Mouse (Mus musculus) hindbrain, embryonic 14.5 days (tissue): Measurements from ENCODE around the gene Mst1. TPM values are rescaled to one million over a fixed set of nuclear protein-coding genes. Genes with fewer than 3 reads are reported as not detected.
A peak's percentile ranks its signal among the peaks of the same experiment; 100 is the strongest.

Source experiments
- ATAC-seq: fragments of 200-750 bp; cut with Nextera tagmentation; 2 replicates; pipeline ENCODE4 v1.8.0; 2017; ENCODE audit warnings: moderate number of reproducible peaks, mild to moderate bottlenecking, moderate TSS enrichment, moderate library complexity; ENCODE audit not compliant: low FRiP score
- DNase-seq: peaks from one replicate; pipeline ENCODE4 v3.0.0-alpha.2; 2015; ENCODE audit warnings: low spot score
- H3K27ac ChIP-seq: fragments of 300-500 bp; sonication (generic); 2 replicates; pipeline ENCODE4 v1.5.1; 2014; ENCODE audit warnings: mild to moderate bottlenecking, moderate library complexity
- H3K27me3 ChIP-seq: fragments of 300-500 bp; sonication (generic); 2 replicates; pipeline ENCODE4 v1.6.1; 2014; ENCODE audit warnings: mild to moderate bottlenecking, low read length, mixed read lengths; ENCODE audit not compliant: control insufficient read depth, insufficient read depth
- H3K36me3 ChIP-seq: fragments of 300-500 bp; sonication (generic); replicated peaks from 2 replicates; pipeline ENCODE4 v1.6.1; 2014; ENCODE audit not compliant: control insufficient read depth, insufficient read depth
- H3K4me1 ChIP-seq: fragments of 300-500 bp; sonication (generic); replicated peaks from 2 replicates; pipeline ENCODE4 v1.6.1; 2014; ENCODE audit warnings: antibody characterized with exemption, low read length, mixed read lengths; ENCODE audit not compliant: control insufficient read depth, insufficient read depth
- H3K4me2 ChIP-seq: fragments of 300-500 bp; sonication (generic); replicated peaks from 2 replicates; pipeline ENCODE4 v1.6.1; 2014; ENCODE audit warnings: mild to moderate bottlenecking, moderate library complexity
- H3K4me3 ChIP-seq: fragments of 300-500 bp; sonication (generic); replicated peaks from 2 replicates; pipeline ENCODE4 v1.5.1; 2014; ENCODE audit warnings: mild to moderate bottlenecking, low read length
- H3K9ac ChIP-seq: fragments of 300-500 bp; sonication (generic); 2 replicates; pipeline ENCODE4 v1.6.1; 2014
- H3K9me3 ChIP-seq: fragments of 300-500 bp; sonication (generic); 2 replicates; pipeline ENCODE4 v1.6.1; 2016; ENCODE audit warnings: low read length; ENCODE audit not compliant: control insufficient read depth
- WGBS: fragments of 180-500 bp; shearing (Covaris S2); extraction: QIAGEN DNeasy Blood & Tissue Kit; methylation state at CpG from one replicate; pipeline ENCODE4 v1.1.7; 2014; 5-methylcytosine and 5-hydroxymethylcytosine counted together
- polyA plus RNA-seq: library from polyadenylated mRNA; unstranded; fragments of >200 nt; fragmentation: Nextera tagmentation; extraction: Ambion mirVana; gene quantifications from 2 replicates; pipeline ENCODE4 v1.2.1, GENCODE M21; 2014

Gene Mst1
- polyA plus RNA-seq, 1 experiment from 2014 or later, result not detected

DNA sequence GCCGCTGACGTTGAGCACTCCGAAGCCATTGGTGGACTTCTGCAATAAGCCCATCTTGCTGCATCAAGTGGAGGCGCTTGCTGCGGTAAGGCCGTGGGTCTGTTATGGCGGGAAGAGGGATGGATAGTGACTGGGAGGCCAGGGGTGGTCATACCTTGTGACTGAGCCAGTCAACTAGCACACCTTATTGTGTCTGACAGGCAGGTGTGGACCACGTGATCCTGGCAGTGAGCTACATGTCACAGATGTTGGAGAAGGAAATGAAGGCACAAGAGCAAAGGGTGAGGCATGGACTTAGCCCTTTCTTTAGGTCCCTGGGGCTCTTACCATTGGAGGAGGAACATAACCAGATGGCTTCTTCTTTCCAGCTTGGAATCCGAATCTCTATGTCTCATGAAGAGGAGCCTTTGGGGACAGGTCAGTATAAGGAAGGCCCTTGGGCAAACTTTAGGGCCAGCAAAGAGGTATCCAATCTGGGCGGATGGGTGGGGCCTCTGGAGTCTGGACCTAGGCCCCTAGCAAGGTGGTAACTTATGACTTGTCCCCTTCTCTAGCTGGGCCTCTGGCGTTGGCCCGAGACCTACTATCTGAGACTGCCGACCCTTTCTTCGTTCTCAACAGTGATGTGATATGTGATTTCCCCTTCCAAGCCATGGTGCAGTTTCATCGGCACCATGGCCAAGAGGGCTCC lies 30.5 kb upstream of the Mst1 start:
- Histone ChIP-seq H3K4me2 (peak overlapping the region; percentile 80), H3K9ac (peak overlapping the region; percentile 72), H3K27ac (peak overlapping the region; percentile 68), H3K27me3 (no peaks in the 10 kb centered on the region), H3K4me1 (peaks cover 13% of the 10 kb centered on the region), H3K4me3 (peak overlapping the region; percentile 57), H3K36me3 (peaks cover 55% of the 10 kb centered on the region), H3K9me3 (no peaks in the 10 kb centered on the region)
- 47% methylated on average over 15 of the region's 15 CpGs for WGBS
- ATAC-seq (peak; percentile 21; the same call in 1 of the 2 replicates), DNase-seq (peak; percentile 32)

DNA sequence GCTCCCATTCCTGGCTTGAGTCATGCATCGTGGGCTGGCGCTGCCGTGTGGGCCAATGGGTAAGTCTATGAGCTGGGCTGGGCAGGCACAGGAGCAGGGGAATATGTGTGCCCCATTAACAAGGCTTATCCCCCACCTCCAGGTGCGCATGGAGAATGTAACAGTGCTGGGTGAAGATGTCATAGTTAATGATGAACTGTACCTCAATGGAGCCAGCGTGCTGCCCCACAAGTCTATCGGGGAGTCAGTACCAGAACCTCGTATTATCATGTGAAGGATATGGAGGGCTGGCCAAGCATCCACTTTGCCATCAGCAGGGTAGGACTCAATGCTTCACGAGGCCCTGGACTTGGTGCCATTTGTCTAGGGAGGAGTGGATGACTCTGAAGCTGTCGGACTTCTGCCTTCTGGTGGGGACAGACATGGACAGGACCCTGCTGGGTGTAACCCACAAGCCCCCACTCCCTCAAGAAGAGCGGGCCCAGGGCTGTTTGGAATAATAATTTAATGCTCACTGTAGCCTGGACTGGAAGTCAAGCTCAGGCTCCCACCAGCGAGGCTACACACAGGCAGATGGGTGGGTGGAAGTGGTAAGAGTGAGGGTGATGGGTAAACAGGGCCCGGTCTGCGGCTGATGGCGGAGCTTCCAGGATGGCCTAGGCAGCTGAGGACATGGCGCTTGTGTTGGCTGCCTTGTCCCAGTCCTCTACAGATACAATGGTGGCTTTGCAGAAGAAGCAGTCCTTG lies 28.9 kb upstream of the Mst1 start:
- no peak for DNase-seq
- H3K9ac ChIP-seq, result no peak overlapping the region
- H3K36me3 ChIP-seq, result peaks cover 55% of the 10 kb centered on the region
- no peak for ATAC-seq
- H3K4me3 ChIP-seq, result no peak overlapping the region
- H3K4me2 ChIP-seq, result no peak overlapping the region
- H3K9me3 ChIP-seq, result no peaks in the 10 kb centered on the region
- no peak overlapping the region for H3K27ac ChIP-seq
- H3K4me1 ChIP-seq, result peaks cover 13% of the 10 kb centered on the region
- no peaks in the 10 kb centered on the region for H3K27me3 ChIP-seq
- WGBS, result 94% methylated on average over 15 of the region's 15 CpGs

DNA sequence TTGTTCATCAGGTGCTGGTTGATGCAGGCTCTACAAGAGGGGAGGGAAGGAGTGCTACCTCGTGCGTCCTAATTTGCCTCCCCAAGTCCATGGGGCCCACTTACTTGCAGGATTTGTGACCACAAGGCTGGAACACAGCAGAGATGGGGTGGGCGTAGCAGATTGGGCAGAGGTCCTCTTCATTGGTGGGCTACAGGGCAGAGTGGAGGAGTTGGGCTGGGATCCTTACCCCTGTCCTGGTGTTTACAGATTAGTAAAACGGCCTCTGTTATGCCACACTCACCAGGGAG lies 28.4 kb upstream of the Mst1 start:
- no peak overlapping the region for H3K4me3 ChIP-seq
- H3K9me3 ChIP-seq, result no peaks in the 10 kb centered on the region
- H3K36me3 ChIP-seq, result peaks cover 55% of the 10 kb centered on the region
- 84% methylated on average over 4 of the region's 4 CpGs for WGBS
- peaks cover 13% of the 10 kb centered on the region for H3K4me1 ChIP-seq
- ATAC-seq (no peak), DNase-seq (no peak)
- no peaks in the 10 kb centered on the region for H3K27me3 ChIP-seq
- no peak overlapping the region for H3K27ac ChIP-seq
- no peak overlapping the region for H3K4me2 ChIP-seq
- H3K9ac ChIP-seq, result no peak overlapping the region

DNA sequence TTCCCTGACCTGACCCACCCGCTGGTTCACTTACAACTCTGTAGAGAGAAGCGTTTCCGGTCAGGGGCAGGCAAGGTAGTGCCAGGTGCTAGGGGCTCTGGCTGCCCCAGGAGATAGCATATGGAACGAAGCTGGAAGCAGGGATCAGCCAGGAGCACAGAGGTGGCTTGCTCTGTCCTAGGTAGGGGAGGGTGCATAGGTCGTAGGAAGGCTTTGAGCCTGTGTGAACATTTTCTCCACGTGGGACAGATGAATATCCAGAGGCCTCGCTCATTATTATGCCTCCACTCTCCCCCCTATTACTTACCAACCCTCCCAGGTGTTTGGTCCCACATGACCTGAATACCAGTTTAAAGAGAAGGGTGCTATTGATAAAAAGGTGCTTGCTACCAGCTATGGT lies 27.8 kb upstream of the Mst1 start:
- no peak for DNase-seq
- Histone ChIP-seq H3K27me3 (no peaks in the 10 kb centered on the region), H3K4me2 (no peak overlapping the region), H3K4me1 (peaks cover 13% of the 10 kb centered on the region), H3K4me3 (no peak overlapping the region), H3K9me3 (no peaks in the 10 kb centered on the region), H3K9ac (no peak overlapping the region), H3K36me3 (peaks cover 54% of the 10 kb centered on the region), H3K27ac (no peak overlapping the region)
- 82% methylated on average over 7 of the region's 7 CpGs for WGBS
- ATAC-seq, result no peak

DNA sequence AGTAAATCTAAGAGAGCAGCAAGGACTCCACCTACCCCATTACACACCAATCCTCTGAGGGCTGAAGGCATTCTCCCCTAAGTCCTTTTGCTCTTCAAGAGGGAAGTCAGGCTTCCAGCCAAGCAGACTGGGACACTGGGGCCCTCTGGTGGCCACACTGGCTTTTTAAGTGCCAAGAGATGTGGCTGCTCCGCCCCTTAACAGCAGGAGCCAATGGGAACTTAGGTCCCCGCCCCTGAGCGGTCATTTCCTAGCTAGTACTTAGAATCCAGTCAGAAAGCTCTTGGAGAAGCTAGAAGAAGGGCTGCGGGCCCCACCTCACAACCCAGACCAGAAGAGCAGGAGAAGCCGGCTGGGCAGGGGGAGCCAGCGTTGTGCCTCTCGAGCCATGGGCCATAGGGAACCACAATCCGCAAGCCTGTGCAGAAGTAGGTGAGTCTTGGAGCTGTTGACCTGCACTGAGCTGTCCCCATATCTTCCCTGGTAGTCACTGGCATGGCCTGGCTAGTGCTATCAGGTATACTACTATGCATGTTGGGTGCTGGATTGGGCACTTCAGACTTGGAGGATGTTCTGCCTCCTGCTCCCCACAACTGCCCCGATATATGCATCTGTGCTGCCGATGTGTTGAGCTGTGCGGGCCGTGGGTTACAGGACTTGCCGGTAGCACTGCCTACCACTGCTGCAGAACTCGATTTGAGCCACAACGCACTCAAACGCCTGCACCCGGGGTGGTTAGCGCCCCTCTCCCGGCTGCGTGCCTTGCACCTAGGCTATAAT lies 27.2 kb upstream of the Mst1 start, which contains the start of gene Amigo3:
TSS of gene Amigo3 (plus strand) at position 275 of the 780 bp plus-strand sequence.
- no peak within 1 kb of the TSS for H3K9ac ChIP-seq
- ATAC-seq (peak; percentile 21; the same call in 1 of the 2 replicates), DNase-seq (peak; percentile 95)
- no peak within 1 kb of the TSS for H3K27ac ChIP-seq
- no peaks in the 10 kb centered on the region for H3K9me3 ChIP-seq
- no peaks in the 10 kb centered on the region for H3K27me3 ChIP-seq
- 56% methylated on average over 20 of the region's 20 CpGs for WGBS
- peaks cover 60% of the 10 kb centered on the region for H3K36me3 ChIP-seq
- no peak within 1 kb of the TSS for H3K4me3 ChIP-seq
- peak within 1 kb of the TSS; percentile 18; the same call in 1 of the 2 replicates for H3K4me2 ChIP-seq
- peaks cover 13% of the 10 kb centered on the region for H3K4me1 ChIP-seq

DNA sequence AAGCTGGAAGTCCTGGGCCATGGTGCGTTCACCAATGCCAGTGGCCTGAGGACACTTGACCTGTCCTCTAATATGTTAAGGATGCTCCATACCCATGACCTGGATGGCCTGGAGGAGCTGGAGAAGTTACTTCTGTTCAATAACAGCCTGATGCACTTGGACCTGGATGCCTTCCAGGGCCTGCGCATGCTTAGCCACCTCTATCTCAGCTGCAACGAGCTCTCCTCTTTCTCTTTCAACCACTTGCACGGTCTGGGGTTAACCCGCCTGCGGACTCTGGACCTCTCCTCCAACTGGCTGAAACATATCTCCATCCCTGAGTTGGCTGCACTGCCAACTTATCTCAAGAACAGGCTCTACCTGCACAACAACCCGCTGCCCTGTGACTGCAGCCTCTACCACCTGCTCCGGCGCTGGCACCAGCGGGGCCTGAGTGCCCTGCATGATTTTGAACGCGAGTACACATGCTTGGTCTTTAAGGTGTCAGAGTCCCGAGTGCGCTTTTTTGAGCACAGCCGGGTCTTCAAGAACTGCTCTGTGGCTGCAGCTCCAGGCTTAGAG lies 26.5 kb upstream of the Mst1 start:
- Histone ChIP-seq H3K27me3 (no peaks in the 10 kb centered on the region), H3K4me2 (no peak overlapping the region), H3K9ac (no peak overlapping the region), H3K27ac (no peak overlapping the region), H3K36me3 (peaks cover 67% of the 10 kb centered on the region), H3K4me1 (peaks cover 13% of the 10 kb centered on the region), H3K4me3 (no peak overlapping the region), H3K9me3 (no peaks in the 10 kb centered on the region)
- WGBS, result 90% methylated on average over 15 of the region's 15 CpGs
- ATAC-seq, result no peak
- DNase-seq, result no peak

DNA sequence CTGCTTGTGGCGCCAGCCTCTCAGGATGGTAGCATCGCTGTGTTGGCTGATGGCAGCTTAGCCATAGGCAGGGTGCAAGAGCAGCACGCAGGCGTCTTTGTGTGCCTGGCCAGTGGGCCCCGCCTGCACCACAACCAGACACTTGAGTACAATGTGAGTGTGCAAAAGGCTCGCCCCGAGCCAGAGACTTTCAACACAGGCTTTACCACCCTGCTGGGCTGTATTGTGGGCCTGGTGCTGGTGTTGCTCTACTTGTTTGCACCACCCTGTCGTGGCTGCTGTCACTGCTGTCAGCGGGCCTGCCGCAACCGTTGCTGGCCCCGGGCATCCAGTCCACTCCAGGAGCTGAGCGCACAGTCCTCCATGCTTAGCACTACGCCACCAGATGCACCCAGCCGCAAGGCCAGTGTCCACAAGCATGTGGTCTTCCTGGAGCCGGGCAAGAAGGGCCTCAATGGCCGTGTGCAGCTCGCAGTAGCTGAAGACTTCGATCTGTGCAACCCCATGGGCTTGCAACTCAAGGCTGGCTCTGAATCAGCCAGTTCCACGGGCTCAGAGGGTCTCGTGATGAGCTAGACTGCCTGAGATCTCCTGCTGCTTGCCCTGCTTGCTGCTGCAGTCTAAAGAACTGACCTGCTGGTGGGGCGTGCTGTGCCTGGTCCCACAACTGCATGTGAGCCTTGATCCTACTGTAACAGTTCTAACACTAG lies 25.8 kb upstream of the Mst1 start:
- H3K27ac ChIP-seq, result no peak overlapping the region
- H3K4me2 ChIP-seq, result no peak overlapping the region
- peaks cover 11% of the 10 kb centered on the region for H3K4me1 ChIP-seq
- no peak for DNase-seq
- no peak overlapping the region for H3K9ac ChIP-seq
- H3K9me3 ChIP-seq, result no peaks in the 10 kb centered on the region
- H3K4me3 ChIP-seq, result no peak overlapping the region
- no peaks in the 10 kb centered on the region for H3K27me3 ChIP-seq
- peaks cover 74% of the 10 kb centered on the region for H3K36me3 ChIP-seq
- WGBS, result 91% methylated on average over 22 of the region's 22 CpGs
- no peak for ATAC-seq

DNA sequence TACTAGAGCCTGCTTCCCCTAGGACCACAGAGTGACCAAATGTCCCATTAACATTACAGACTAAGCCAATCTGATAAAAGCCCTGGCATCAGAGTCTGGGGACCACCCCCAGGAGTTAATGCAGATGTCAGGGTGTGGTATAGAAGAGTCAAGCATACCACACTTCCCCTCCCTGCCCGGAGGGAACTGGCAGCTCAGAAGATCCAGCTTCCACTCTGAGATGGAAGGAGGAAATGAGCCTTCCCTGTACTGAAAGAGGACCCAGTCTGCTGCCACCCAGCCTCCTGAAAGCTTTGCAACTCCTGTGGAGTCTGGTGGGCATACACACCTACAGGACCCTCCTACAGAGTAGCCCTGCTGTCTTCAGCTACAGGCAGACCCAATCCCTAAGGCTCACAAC lies 25.2 kb upstream of the Mst1 start:
- no peak for DNase-seq
- Histone ChIP-seq H3K4me1 (peaks cover 5% of the 10 kb centered on the region; the same call in 1 of the 2 replicates), H3K36me3 (peaks cover 80% of the 10 kb centered on the region)

More for the DNA sequence above, 25.2 kb upstream of the Mst1 start:
- H3K27ac ChIP-seq, result no peak overlapping the region
- H3K4me3 ChIP-seq, result no peak overlapping the region
- ATAC-seq, result no peak
- no peaks in the 10 kb centered on the region for H3K27me3 ChIP-seq
- whole genome bisulfite sequencing, result 75% methylated on average over 1 of the region's 1 CpGs
- H3K9me3 ChIP-seq, result no peaks in the 10 kb centered on the region
- no peak overlapping the region for H3K4me2 ChIP-seq
- H3K9ac ChIP-seq, result no peak overlapping the region
